Mouse (Mus musculus) small intestine, adult 2 months (tissue): Measurements from ENCODE around the gene Atxn7.

Experiments used
- CTCF ChIP-seq: fragments of 200-500 bp; IDR thresholded peaks from 2 replicates; pipeline ENCODE4 v1.5.1; 2012; ENCODE audit warnings: low read depth, mild to moderate bottlenecking, control low read depth, inconsistent platforms, low read length, moderate library complexity, mixed read lengths; ENCODE audit not compliant: insufficient replicate concordance, insufficient read length; ENCODE audit errors: extremely low read depth
- POLR2A ChIP-seq: fragments of 200-500 bp; IDR thresholded peaks from 2 replicates; pipeline ENCODE4 v1.6.1; 2012; ENCODE audit warnings: low read depth, mild to moderate bottlenecking, control low read depth, inconsistent platforms, low read length, moderate library complexity

- no peak for TF ChIP-seq POLR2A
- no peak for TF ChIP-seq CTCF
These were observed 102.1 kb downstream of the Atxn7 start for GRCm38 (mm10) chr14:14063382-14063781.
